Mouse (Mus musculus): ENCODE results near the gene Inhba. TPM values are rescaled to one million over a fixed set of nuclear protein-coding genes. Genes with fewer than 3 reads are reported as not detected.
A peak's percentile ranks its signal among the peaks of the same experiment; 100 is the strongest.

Gene Inhba
- polyA plus RNA-seq, 1 experiment from 2014 or later = 3.0 TPM

DNA sequence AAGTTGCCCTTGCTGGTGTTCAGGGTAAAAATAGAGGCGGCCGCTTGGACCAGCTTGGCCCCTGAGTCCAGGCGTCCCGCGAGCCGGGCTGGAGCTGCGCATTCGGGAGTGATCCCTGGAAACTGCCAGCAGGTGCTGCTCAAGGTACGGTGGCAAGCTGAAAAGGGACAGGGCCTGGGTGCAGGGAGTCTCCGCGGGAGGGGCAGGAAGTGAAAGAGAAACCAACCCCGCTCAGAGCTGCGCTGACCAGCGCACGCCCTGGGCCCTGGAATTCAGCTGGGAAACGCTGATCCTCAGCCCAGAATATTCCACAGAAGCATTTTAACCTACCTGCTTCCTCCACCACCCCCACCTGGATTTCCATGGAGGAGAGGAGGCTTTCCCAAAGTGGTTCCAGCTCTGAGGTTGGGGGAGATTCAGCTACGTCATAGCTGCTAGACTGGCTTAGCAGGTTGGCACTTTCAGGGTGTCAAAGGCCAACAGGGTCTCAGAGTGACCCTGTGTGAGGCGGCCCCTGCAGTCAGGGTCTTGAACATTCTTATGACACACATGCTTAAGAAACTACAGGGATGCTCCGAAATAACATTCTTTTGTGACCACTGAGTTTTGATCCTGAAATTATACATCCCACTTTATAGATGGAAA lies 714 bp downstream of the Inhba start:
- peak overlapping the region; percentile 96 for H3K4me2 ChIP-seq
- peak; percentile 94 for ATAC-seq (ENCODE audit: insufficient read depth, low FRiP score, low read depth)
- 0 out of 2 replicates have a peak, but pooled peaks cover 4% of the 10 kb centered on the region for H3K4me1 ChIP-seq
- H3K27me3 ChIP-seq (replicated peaks) = 0 out of 2 replicates have a peak, but pooled peaks cover 6% of the 10 kb centered on the region
- 7% methylated on average over 19 of the region's 19 CpGs for WGBS
- peak overlapping the region; percentile 52 for H3K4me3 ChIP-seq (replicated peaks)
- H3K9me3 ChIP-seq = no peaks in the 10 kb centered on the region
- H3K9ac ChIP-seq = peak overlapping the region; percentile 32; the same call in 1 of the 2 replicates
- peak overlapping the region; percentile 32; the same call in 1 of the 2 replicates for H3K27ac ChIP-seq
- H3K36me3 ChIP-seq = no peaks in the 10 kb centered on the region

- no peak for ATAC-seq (ENCODE audit: insufficient read depth, low FRiP score, low read depth)
- WGBS = 50% methylated on average over 3 of the region's 3 CpGs
- peaks cover 10% of the 10 kb centered on the region; the same call in 1 of the 2 replicates for H3K4me1 ChIP-seq
Observed at GRCm38 (mm10) chr13:16014166-16014565, 2.5 kb downstream of the Inhba start.

GRCm38 (mm10) chr13:16016506-16016905 lies 4.9 kb downstream of the Inhba start:
- Histone ChIP-seq H3K9ac (no peak overlapping the region), H3K36me3 (no peaks in the 10 kb centered on the region), H3K9me3 (no peaks in the 10 kb centered on the region), H3K4me1 (peaks cover 10% of the 10 kb centered on the region; the same call in 1 of the 2 replicates), H3K27ac (no peak overlapping the region), H3K4me3 (replicated peaks) (no peak overlapping the region), H3K4me2 (no peak overlapping the region), H3K27me3 (replicated peaks) (0 out of 2 replicates have a peak, but pooled peaks cover 6% of the 10 kb centered on the region)
- no peak for ATAC-seq (ENCODE audit: insufficient read depth, low FRiP score, low read depth)
- WGBS = 11% methylated on average over 1 of the region's 2 CpGs

More at GRCm38 (mm10) chr13:16014166-16014565, 2.5 kb downstream of the Inhba start:
- no peak overlapping the region for H3K27ac ChIP-seq
- H3K27me3 ChIP-seq (replicated peaks) = 0 out of 2 replicates have a peak, but pooled peaks cover 6% of the 10 kb centered on the region
- H3K4me3 ChIP-seq (replicated peaks) = no peak overlapping the region
- no peaks in the 10 kb centered on the region for H3K36me3 ChIP-seq
- H3K9ac ChIP-seq = no peak overlapping the region
- no peaks in the 10 kb centered on the region for H3K9me3 ChIP-seq
- no peak overlapping the region for H3K4me2 ChIP-seq

GRCm38 (mm10) chr13:16017338-16017737 lies 5.7 kb downstream of the Inhba start:
- Histone ChIP-seq H3K4me1 (peaks cover 10% of the 10 kb centered on the region; the same call in 1 of the 2 replicates), H3K27ac (no peak overlapping the region)
- ATAC-seq (ENCODE audit: insufficient read depth, low FRiP score, low read depth) = no peak

DNA sequence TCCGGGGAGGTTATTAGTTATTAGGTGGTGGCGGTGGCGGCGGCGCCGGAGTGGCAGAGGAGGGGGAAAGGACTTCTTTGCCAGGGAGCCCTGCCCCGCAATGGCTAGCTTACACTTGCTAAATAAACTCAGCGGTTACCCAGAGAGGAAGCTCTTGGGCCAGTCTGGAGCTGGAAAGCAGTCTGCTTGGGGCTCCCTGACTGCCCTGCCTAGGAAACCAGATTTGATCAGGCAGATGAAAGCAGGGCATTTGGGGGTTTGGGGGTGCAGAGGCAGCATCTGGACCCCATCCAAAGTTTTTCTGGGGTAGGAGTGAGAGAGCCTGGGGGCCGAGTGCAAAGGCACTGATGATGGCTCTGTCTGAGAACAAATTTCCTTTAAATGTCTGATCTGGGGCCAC lies 6.1 kb downstream of the Inhba start:
- 5% methylated on average over 9 of the region's 9 CpGs for WGBS
- peak overlapping the region; percentile 75 for H3K4me2 ChIP-seq
- no peaks in the 10 kb centered on the region for H3K36me3 ChIP-seq
- H3K9ac ChIP-seq = no peak overlapping the region
- H3K27me3 ChIP-seq (replicated peaks) = 0 out of 2 replicates have a peak, but pooled peaks cover 6% of the 10 kb centered on the region
- peak overlapping the region; percentile 44 for H3K4me3 ChIP-seq (replicated peaks)
- H3K27ac ChIP-seq = no peak overlapping the region
- H3K4me1 ChIP-seq = peaks cover 10% of the 10 kb centered on the region; the same call in 1 of the 2 replicates
- no peak for ATAC-seq (ENCODE audit: insufficient read depth, low FRiP score, low read depth)
- no peaks in the 10 kb centered on the region for H3K9me3 ChIP-seq

More at GRCm38 (mm10) chr13:16017338-16017737, 5.7 kb downstream of the Inhba start:
- Histone ChIP-seq H3K9ac (no peak overlapping the region), H3K9me3 (no peaks in the 10 kb centered on the region), H3K36me3 (no peaks in the 10 kb centered on the region), H3K27me3 (replicated peaks) (0 out of 2 replicates have a peak, but pooled peaks cover 6% of the 10 kb centered on the region), H3K4me2 (peak overlapping the region; percentile 75), H3K4me3 (replicated peaks) (peak overlapping the region; percentile 44)
- 1% methylated on average over 20 of the region's 20 CpGs for WGBS

DNA sequence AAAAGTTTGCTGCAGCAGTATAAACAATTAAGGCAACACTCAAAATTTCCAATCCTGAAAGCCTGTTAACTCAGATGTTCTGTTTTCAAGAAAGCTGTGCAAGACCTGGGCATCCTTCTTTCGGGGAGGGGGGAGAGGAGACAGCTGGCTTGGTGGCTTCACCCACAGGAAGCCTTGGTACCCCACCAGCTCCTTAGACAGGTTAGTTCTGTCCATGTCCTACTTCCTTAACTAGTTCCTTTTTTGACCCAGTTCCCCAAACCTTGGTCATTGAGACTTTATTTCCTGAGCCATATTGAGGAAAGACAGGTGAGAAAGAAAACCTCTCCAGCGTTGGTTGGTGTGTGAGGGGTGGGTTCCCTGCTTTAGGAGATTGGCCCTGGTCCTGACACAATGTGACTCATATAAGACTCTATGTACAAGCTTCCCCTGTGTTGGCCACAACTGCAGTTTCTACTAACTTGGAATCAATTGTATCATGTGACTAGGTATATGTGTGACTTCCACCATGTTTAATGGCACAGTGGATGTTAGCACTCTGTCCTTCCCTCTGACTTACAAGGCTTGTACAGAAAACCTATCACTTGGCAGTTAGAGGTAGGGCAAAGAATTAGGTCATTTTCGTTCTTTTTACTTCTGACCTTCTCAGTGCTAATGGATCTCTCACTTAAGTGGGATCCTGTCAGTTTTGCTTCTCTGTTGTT lies 7.3 kb downstream of the Inhba start:
- H3K9ac ChIP-seq = no peak overlapping the region
- ATAC-seq (ENCODE audit: insufficient read depth, low FRiP score, low read depth) = no peak
- H3K4me1 ChIP-seq = peaks cover 10% of the 10 kb centered on the region; the same call in 1 of the 2 replicates
- H3K4me3 ChIP-seq (replicated peaks) = 0 out of 2 replicates have a peak overlapping the region, but pooled peaks have one; percentile 11
- no peaks in the 10 kb centered on the region for H3K9me3 ChIP-seq
- no peak overlapping the region for H3K27ac ChIP-seq
- WGBS = 73% methylated on average over 3 of the region's 3 CpGs
- no peak overlapping the region; the same call in 1 of the 2 replicates for H3K4me2 ChIP-seq
- 0 out of 2 replicates have a peak, but pooled peaks cover 6% of the 10 kb centered on the region for H3K27me3 ChIP-seq (replicated peaks)
- no peaks in the 10 kb centered on the region for H3K36me3 ChIP-seq

DNA sequence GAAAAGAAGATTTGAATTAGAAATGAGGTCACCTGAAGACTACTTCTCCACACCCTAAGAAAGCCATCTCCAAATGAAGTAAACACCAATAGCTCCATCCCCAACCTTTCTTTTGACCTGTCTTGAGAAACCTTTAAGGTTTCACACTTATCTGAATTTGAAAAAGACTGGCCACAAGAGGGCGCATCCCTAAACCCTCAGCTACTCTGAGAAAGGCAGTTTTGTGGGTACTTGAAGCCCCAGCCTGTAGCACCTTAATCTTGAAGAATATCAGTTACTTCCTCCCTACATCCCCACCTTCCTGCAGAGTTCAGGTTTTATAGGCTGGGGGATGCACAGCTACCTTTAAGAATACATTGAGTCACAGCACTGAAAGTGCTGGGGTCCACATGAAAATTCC lies 9.0 kb downstream of the Inhba start:
- Histone ChIP-seq H3K9ac (no peak overlapping the region), H3K36me3 (no peaks in the 10 kb centered on the region), H3K27me3 (replicated peaks) (0 out of 2 replicates have a peak, but pooled peaks cover 3% of the 10 kb centered on the region), H3K4me1 (peaks cover 10% of the 10 kb centered on the region; the same call in 1 of the 2 replicates), H3K27ac (no peak overlapping the region), H3K4me2 (no peak overlapping the region), H3K4me3 (replicated peaks) (no peak overlapping the region), H3K9me3 (no peaks in the 10 kb centered on the region)
- ATAC-seq (ENCODE audit: insufficient read depth, low FRiP score, low read depth) = no peak
- 8% methylated on average over 1 of the region's 1 CpGs for WGBS

DNA sequence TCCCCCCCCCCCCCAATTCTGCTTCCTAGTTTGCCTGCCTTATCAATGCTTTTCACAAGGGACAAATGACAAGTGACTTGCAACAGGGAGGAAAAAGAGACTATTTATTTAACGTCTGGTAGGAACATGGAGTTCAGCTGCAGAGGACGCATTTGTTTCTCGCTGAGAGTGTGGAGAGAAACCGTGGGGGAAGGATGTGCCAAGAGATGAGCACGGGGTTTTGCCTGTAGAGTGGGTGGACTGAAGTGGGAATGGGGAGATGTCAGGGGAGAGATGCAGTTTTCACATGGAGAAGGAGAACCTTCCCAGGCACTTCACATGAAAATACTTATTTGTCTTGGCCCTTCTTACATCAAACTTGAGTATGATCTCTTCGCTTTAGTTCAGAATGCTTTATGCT lies 9.5 kb downstream of the Inhba start:
- Histone ChIP-seq H3K4me1 (peaks cover 10% of the 10 kb centered on the region; the same call in 1 of the 2 replicates), H3K4me3 (replicated peaks) (no peak overlapping the region), H3K9me3 (no peaks in the 10 kb centered on the region), H3K36me3 (no peaks in the 10 kb centered on the region), H3K4me2 (no peak overlapping the region; the same call in 1 of the 2 replicates), H3K9ac (no peak overlapping the region), H3K27me3 (replicated peaks) (no peaks in the 10 kb centered on the region), H3K27ac (no peak overlapping the region)
- WGBS = 43% methylated on average over 6 of the region's 6 CpGs
- no peak for ATAC-seq (ENCODE audit: insufficient read depth, low FRiP score, low read depth)

DNA sequence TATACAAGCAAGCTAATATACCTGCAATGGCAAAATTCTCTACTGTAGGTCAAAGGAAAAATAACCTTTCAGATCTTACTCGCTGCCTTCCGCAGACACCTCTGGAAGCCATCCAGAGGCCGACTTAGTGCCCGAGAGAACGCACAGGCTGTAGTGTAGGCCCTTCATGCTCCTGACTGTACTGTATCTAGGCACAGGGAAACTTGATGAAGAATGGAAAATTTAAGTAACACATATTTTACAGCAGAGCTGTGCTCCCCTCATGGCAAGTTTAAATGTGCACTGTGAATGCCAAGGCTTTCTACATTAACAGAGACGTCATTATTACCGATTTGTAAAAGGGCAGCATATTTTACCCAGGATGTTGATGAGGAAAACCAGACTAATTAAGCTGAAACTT lies 10.2 kb downstream of the Inhba start:
- Histone ChIP-seq H3K9ac (no peak overlapping the region), H3K9me3 (no peaks in the 10 kb centered on the region), H3K4me2 (no peak overlapping the region), H3K36me3 (no peaks in the 10 kb centered on the region), H3K4me3 (replicated peaks) (no peak overlapping the region), H3K27ac (no peak overlapping the region), H3K27me3 (replicated peaks) (no peaks in the 10 kb centered on the region), H3K4me1 (peaks cover 10% of the 10 kb centered on the region; the same call in 1 of the 2 replicates)
- WGBS = 80% methylated on average over 7 of the region's 7 CpGs
- ATAC-seq (ENCODE audit: insufficient read depth, low FRiP score, low read depth) = no peak

GRCm38 (mm10) chr13:16022536-16022935 lies 10.9 kb downstream of the Inhba start:
- Histone ChIP-seq H3K9ac (no peak overlapping the region), H3K4me2 (no peak overlapping the region), H3K9me3 (no peaks in the 10 kb centered on the region), H3K27ac (no peak overlapping the region), H3K4me3 (replicated peaks) (no peak overlapping the region), H3K36me3 (no peaks in the 10 kb centered on the region), H3K4me1 (peaks cover 5% of the 10 kb centered on the region; the same call in 1 of the 2 replicates), H3K27me3 (replicated peaks) (no peaks in the 10 kb centered on the region)
- ATAC-seq (ENCODE audit: insufficient read depth, low FRiP score, low read depth) = no peak
- WGBS = 91% methylated on average over 8 of the region's 8 CpGs

GRCm38 (mm10) chr13:16023070-16024039 lies 11.7 kb downstream of the Inhba start:
- ATAC-seq (ENCODE audit: insufficient read depth, low FRiP score, low read depth) = no peak
- WGBS = 50% methylated on average over 13 of the region's 13 CpGs

More at GRCm38 (mm10) chr13:16023070-16024039, 11.7 kb downstream of the Inhba start:
- no peaks in the 10 kb centered on the region for H3K36me3 ChIP-seq
- H3K27me3 ChIP-seq (replicated peaks) = no peaks in the 10 kb centered on the region
- no peak overlapping the region for H3K27ac ChIP-seq
- no peak overlapping the region for H3K9ac ChIP-seq
- H3K4me2 ChIP-seq = no peak overlapping the region
- H3K4me1 ChIP-seq = no peaks in the 10 kb centered on the region
- H3K4me3 ChIP-seq (replicated peaks) = no peak overlapping the region
- no peaks in the 10 kb centered on the region for H3K9me3 ChIP-seq

Measured in stomach, embryonic 15.5 days (tissue).